Mouse (Mus musculus): ENCODE measurements at regions not wholly inside any gene's neighbourhood (a gene's known extent, or its start where the extent isn't known, plus 50 kb on each side); places are given as distances from the start of the nearest gene placed in this dataset.

GRCm38 (mm10) chr7:72826597-72826996, 520.2 kb upstream of the Mctp2 start:
- TF ChIP-seq CTCF (conservative IDR thresholded peaks at IDR 0.05; ENCODE audit: insufficient read depth, insufficient read length, low read depth, low read length) (no peak), POLR2A (IDR thresholded peaks at IDR 0.05; ENCODE audit: low read depth, low read length) (no peak)

Measured in kidney, adult 2 months (tissue).